Mouse (Mus musculus) midbrain, postnatal 0 days (tissue): Measurements from ENCODE around the gene Pnn. TPM values are rescaled to one million over a fixed set of nuclear protein-coding genes. Genes with fewer than 3 reads are reported as not detected.
A peak's percentile ranks its signal among the peaks of the same experiment; 100 is the strongest.

Experiments
- ATAC-seq: fragments of 200-750 bp; cut with Nextera tagmentation; 2 replicates; pipeline ENCODE4 v1.8.0; 2017; ENCODE audit warnings: moderate number of reproducible peaks, mild to moderate bottlenecking, moderate TSS enrichment, moderate library complexity; ENCODE audit not compliant: low FRiP score
- DNase-seq: peaks from one replicate; pipeline ENCODE4 v3.0.0-alpha.2; 2015; ENCODE audit warnings: low spot score
- H3K27ac ChIP-seq: fragments of 300-500 bp; sonication (generic); 2 replicates; pipeline ENCODE4 v1.5.1; 2014; ENCODE audit warnings: low read depth, mild to moderate bottlenecking, low read length, mixed read lengths
- H3K27me3 ChIP-seq: fragments of 300-500 bp; sonication (generic); 2 replicates; pipeline ENCODE4 v1.6.1; 2014; ENCODE audit warnings: low read length, control low read depth, mixed read lengths; ENCODE audit not compliant: insufficient read depth
- H3K36me3 ChIP-seq: fragments of 300-500 bp; sonication (generic); 2 replicates; pipeline ENCODE4 v1.6.1; 2014; ENCODE audit warnings: low read length, control low read depth, mixed read lengths; ENCODE audit not compliant: insufficient read depth
- H3K4me1 ChIP-seq: fragments of 300-500 bp; sonication (generic); 2 replicates; pipeline ENCODE4 v1.6.1; 2014; ENCODE audit warnings: mild to moderate bottlenecking, control low read depth, antibody characterized with exemption, low read length, mixed read lengths; ENCODE audit not compliant: insufficient read depth
- H3K4me2 ChIP-seq: fragments of 300-500 bp; sonication (generic); 2 replicates; pipeline ENCODE4 v1.6.1; 2014; ENCODE audit warnings: low read depth, mild to moderate bottlenecking, low read length, mixed read lengths; ENCODE audit not compliant: poor library complexity, severe bottlenecking
- H3K4me3 ChIP-seq: fragments of 300-500 bp; sonication (generic); 2 replicates; pipeline ENCODE4 v1.5.1; 2014; ENCODE audit warnings: low read depth, mild to moderate bottlenecking, low read length, moderate library complexity
- H3K9ac ChIP-seq: fragments of 300-500 bp; sonication (generic); replicated peaks from 2 replicates; pipeline ENCODE4 v1.6.1; 2014; ENCODE audit warnings: mild to moderate bottlenecking, low read length, moderate library complexity, mixed read lengths; ENCODE audit not compliant: poor library complexity, severe bottlenecking
- H3K9me3 ChIP-seq: fragments of 300-500 bp; sonication (generic); 2 replicates; pipeline ENCODE4 v1.6.1; 2016; ENCODE audit warnings: low read length, control low read depth
- CTCF ChIP-seq: IDR thresholded peaks from 2 replicates; pipeline ENCODE4 v1.5.1; 2016; ENCODE audit warnings: antibody characterized with exemption, mild to moderate bottlenecking
- WGBS: fragments of 180-500 bp; shearing (Covaris S2); extraction: QIAGEN DNeasy Blood & Tissue Kit; methylation state at CpG from one replicate; pipeline ENCODE4 v1.1.7; 2014; 5-methylcytosine and 5-hydroxymethylcytosine counted together
- polyA plus RNA-seq: library from polyadenylated mRNA; unstranded; fragments of >200 nt; fragmentation: Nextera tagmentation; extraction: Ambion mirVana; gene quantifications from 2 replicates; pipeline ENCODE4 v1.2.1, GENCODE M21; 2015
- total RNA-seq: library from RNA; depleted of rRNA; stranded (reverse); fragments of >200 nt; gene quantifications from 2 replicates; pipeline ENCODE4 v1.2.3, GENCODE M21; 2014; rRNA removed

Gene Pnn
- total RNA-seq (15.2 and 19.9 TPM in 2 replicates), polyA plus RNA-seq (66.9 and 86.1 TPM in 2 replicates)

GRCm38 (mm10) chr12:59066448-59067077 lies at the start of gene Pnn:
Pnn (plus strand) TSS chr12:59066884.
- H3K27ac ChIP-seq: peak within 1 kb of the TSS; percentile 81
- H3K36me3 ChIP-seq: peaks cover 21% of the 10 kb centered on the region
- TF ChIP-seq CTCF: peak; percentile 57
- ATAC-seq (peak; percentile 99), DNase-seq (peak; percentile 99)
- peak within 1 kb of the TSS; percentile 65 for H3K4me3 ChIP-seq
- H3K27me3 ChIP-seq: no peaks in the 10 kb centered on the region
- no peaks in the 10 kb centered on the region for H3K9me3 ChIP-seq
- H3K4me1 ChIP-seq: 0 out of 2 replicates have a peak, but pooled peaks cover 3% of the 10 kb centered on the region
- under 1% methylated on average over 43 of the region's 43 CpGs for WGBS
- H3K4me2 ChIP-seq: peak within 1 kb of the TSS; percentile 73
- H3K9ac ChIP-seq: peak within 1 kb of the TSS; percentile 82

GRCm38 (mm10) chr12:59017970-59018369 lies 48.7 kb upstream of the Pnn start:
- H3K27me3 ChIP-seq: no peaks in the 10 kb centered on the region
- no peak for DNase-seq
- no peaks in the 10 kb centered on the region for H3K9me3 ChIP-seq
- H3K36me3 ChIP-seq: peaks cover 10% of the 10 kb centered on the region
- no peak overlapping the region for H3K4me3 ChIP-seq
- 92% methylated on average over 8 of the region's 8 CpGs for WGBS
- no peak overlapping the region for H3K27ac ChIP-seq
- no peaks in the 10 kb centered on the region for H3K4me1 ChIP-seq
- no peak for ATAC-seq
- H3K4me2 ChIP-seq: no peak overlapping the region
- no peak for TF ChIP-seq CTCF
- H3K9ac ChIP-seq: no peak overlapping the region

- DNase-seq (no peak), ATAC-seq (no peak)
- no peak overlapping the region for H3K4me2 ChIP-seq
- peaks cover 10% of the 10 kb centered on the region for H3K36me3 ChIP-seq
- H3K9ac ChIP-seq: no peak overlapping the region
- no peaks in the 10 kb centered on the region for H3K4me1 ChIP-seq
- no peak overlapping the region for H3K27ac ChIP-seq
- no peaks in the 10 kb centered on the region for H3K9me3 ChIP-seq
- H3K27me3 ChIP-seq: no peaks in the 10 kb centered on the region
- no peak overlapping the region for H3K4me3 ChIP-seq
- 85% methylated on average over 2 of the region's 2 CpGs for WGBS
- no peak for TF ChIP-seq CTCF
Observed at GRCm38 (mm10) chr12:59019891-59020290, 46.8 kb upstream of the Pnn start.

- no peak for DNase-seq
- TF ChIP-seq CTCF: no peak
- H3K9me3 ChIP-seq: no peaks in the 10 kb centered on the region
- no peaks in the 10 kb centered on the region for H3K27me3 ChIP-seq
- no peak overlapping the region for H3K9ac ChIP-seq
- H3K4me1 ChIP-seq: no peaks in the 10 kb centered on the region
- no peak overlapping the region for H3K27ac ChIP-seq
- no peak for ATAC-seq
- WGBS: 96% methylated on average over 4 of the region's 4 CpGs
- no peak overlapping the region for H3K4me3 ChIP-seq
- H3K36me3 ChIP-seq: peaks cover 14% of the 10 kb centered on the region
- H3K4me2 ChIP-seq: no peak overlapping the region
Observed at GRCm38 (mm10) chr12:59021306-59021705, 45.4 kb upstream of the Pnn start.

GRCm38 (mm10) chr12:59032101-59032500 lies 34.6 kb upstream of the Pnn start:
- ATAC-seq: no peak

GRCm38 (mm10) chr12:59039162-59039970 lies 27.3 kb upstream of the Pnn start:
- H3K4me1 ChIP-seq: no peaks in the 10 kb centered on the region
- H3K36me3 ChIP-seq: peaks cover 15% of the 10 kb centered on the region; the same call in 1 of the 2 replicates
- H3K4me2 ChIP-seq: peak overlapping the region; percentile 2; the same call in 1 of the 2 replicates
- H3K9ac ChIP-seq: no peak overlapping the region
- H3K9me3 ChIP-seq: no peaks in the 10 kb centered on the region
- 69% methylated on average over 10 of the region's 10 CpGs for WGBS
- no peaks in the 10 kb centered on the region for H3K27me3 ChIP-seq
- H3K4me3 ChIP-seq: no peak overlapping the region
- DNase-seq: no peak
- H3K27ac ChIP-seq: no peak overlapping the region; the same call in 1 of the 2 replicates
- no peak for TF ChIP-seq CTCF
- ATAC-seq: no peak

More at GRCm38 (mm10) chr12:59032101-59032500, 34.6 kb upstream of the Pnn start:
- Histone ChIP-seq H3K4me1 (no peaks in the 10 kb centered on the region), H3K9ac (no peak overlapping the region), H3K27me3 (no peaks in the 10 kb centered on the region), H3K27ac (no peak overlapping the region), H3K36me3 (no peaks in the 10 kb centered on the region; the same call in 1 of the 2 replicates), H3K9me3 (no peaks in the 10 kb centered on the region), H3K4me3 (no peak overlapping the region), H3K4me2 (no peak overlapping the region)
- WGBS: 76% methylated on average over 5 of the region's 5 CpGs
- no peak for DNase-seq
- TF ChIP-seq CTCF: no peak; the same call in 1 of the 2 replicates
